Mouse (Mus musculus) liver, embryonic 11.5 days (tissue): ENCODE data around the gene Eif3l. TPM values are rescaled to one million over a fixed set of nuclear protein-coding genes. Genes with fewer than 3 reads are reported as not detected.
A peak's percentile ranks its signal among the peaks of the same experiment; 100 is the strongest.

Source experiments
- ATAC-seq: fragments of 200-750 bp; cut with Nextera tagmentation; replicated peaks from 2 replicates; pipeline ENCODE4 v1.8.0; 2017; ENCODE audit warnings: moderate number of reproducible peaks, mild to moderate bottlenecking, moderate TSS enrichment, moderate library complexity; ENCODE audit not compliant: low FRiP score
- DNase-seq: peaks from one replicate; pipeline ENCODE4 v3.0.0-alpha.2; 2017; ENCODE audit warnings: low spot score
- H3K27ac ChIP-seq: fragments of 300-500 bp; sonication (generic); 2 replicates; pipeline ENCODE4 v1.5.1; 2014; ENCODE audit warnings: mild to moderate bottlenecking, low read depth, low read length, control low read depth
- H3K27me3 ChIP-seq: fragments of 300-500 bp; sonication (generic); replicated peaks from 2 replicates; pipeline ENCODE4 v1.6.1; 2014; ENCODE audit warnings: low read length, mixed read lengths; ENCODE audit not compliant: control insufficient read depth, insufficient read depth
- H3K36me3 ChIP-seq: fragments of 300-500 bp; sonication (generic); 2 replicates; pipeline ENCODE4 v1.6.1; 2014; ENCODE audit warnings: mild to moderate bottlenecking, low read length, moderate library complexity, mixed read lengths; ENCODE audit not compliant: control insufficient read depth, insufficient read depth
- H3K4me1 ChIP-seq: fragments of 300-500 bp; sonication (generic); replicated peaks from 2 replicates; pipeline ENCODE4 v1.6.1; 2014; ENCODE audit warnings: low read length, mixed read lengths; ENCODE audit not compliant: control insufficient read depth, insufficient read depth
- H3K4me2 ChIP-seq: fragments of 300-500 bp; sonication (generic); 2 replicates; pipeline ENCODE4 v1.6.1; 2014; ENCODE audit warnings: mild to moderate bottlenecking, control low read depth, moderate library complexity
- H3K4me3 ChIP-seq: fragments of 300-500 bp; sonication (generic); 2 replicates; pipeline ENCODE4 v1.5.1; 2014; ENCODE audit warnings: low read depth, low read length, control low read depth
- H3K9ac ChIP-seq: fragments of 300-500 bp; sonication (generic); 2 replicates; pipeline ENCODE4 v1.6.1; 2014; ENCODE audit warnings: low read depth, low read length, control low read depth
- H3K9me3 ChIP-seq: fragments of 300-500 bp; sonication (generic); 2 replicates; pipeline ENCODE4 v1.6.1; 2016; ENCODE audit warnings: low read length, inconsistent platforms, mixed read lengths; ENCODE audit not compliant: control insufficient read depth
- WGBS: fragments of 180-500 bp; shearing (Covaris S2); extraction: QIAGEN DNeasy Blood & Tissue Kit; methylation state at CpG from one replicate; pipeline ENCODE4 v1.1.7; 2014; 5-methylcytosine and 5-hydroxymethylcytosine counted together
- polyA plus RNA-seq: library from polyadenylated mRNA; unstranded; fragments of >200 nt; fragmentation: Nextera tagmentation; extraction: Ambion mirVana; gene quantifications from 2 replicates; pipeline ENCODE4 v1.2.1, GENCODE M21; 2014

Eif3l gene
- polyA plus RNA-seq, result 257 and 291 TPM in 2 replicates

DNA sequence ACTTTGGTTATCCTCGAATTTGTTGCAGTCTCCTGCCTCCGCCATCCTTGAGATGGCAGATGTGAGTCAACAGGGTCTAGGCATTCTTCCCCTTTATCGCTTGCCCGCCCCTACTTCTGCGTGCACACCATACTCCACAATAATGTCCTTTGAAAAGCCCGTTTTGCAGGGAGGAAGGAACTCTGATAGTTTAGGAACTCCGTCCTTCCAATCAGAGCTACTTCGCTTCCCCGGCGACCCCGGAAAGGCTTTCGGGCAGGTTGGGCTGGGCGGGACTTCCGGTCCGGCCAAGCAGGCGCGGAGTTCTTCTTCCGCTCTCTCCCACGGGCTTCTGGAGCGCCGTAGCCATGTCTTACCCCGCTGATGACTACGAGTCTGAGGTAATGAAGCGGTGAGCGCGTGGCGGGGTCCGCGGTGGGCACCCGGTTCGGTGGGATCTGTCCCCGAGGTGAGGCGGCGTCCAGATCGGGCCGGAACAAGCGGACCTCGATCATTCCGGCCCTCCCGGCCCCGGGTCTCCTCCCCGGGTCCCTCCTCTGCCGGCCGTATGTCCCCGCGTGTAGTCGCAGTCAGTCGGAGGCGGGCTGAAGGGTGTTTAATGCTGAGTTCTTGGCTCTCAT is at the start of gene Eif3l:
Gene Eif3l, plus strand, starts transcription at position 267 of the 620 bp plus-strand sequence.
- H3K4me1 ChIP-seq, result peaks cover 18% of the 10 kb centered on the region
- WGBS, result under 1% methylated on average over 49 of the region's 49 CpGs
- ATAC-seq (peak; percentile 87), DNase-seq (peak; percentile 90)
- H3K4me2 ChIP-seq, result peak within 1 kb of the TSS; percentile 94
- H3K27me3 ChIP-seq, result no peaks in the 10 kb centered on the region
- no peaks in the 10 kb centered on the region for H3K9me3 ChIP-seq
- peak within 1 kb of the TSS; percentile 96 for H3K4me3 ChIP-seq
- H3K36me3 ChIP-seq, result peaks cover 36% of the 10 kb centered on the region
- H3K9ac ChIP-seq, result peak within 1 kb of the TSS; percentile 87
- peak within 1 kb of the TSS; percentile 64 for H3K27ac ChIP-seq

- ATAC-seq, result no peak
- H3K4me1 ChIP-seq, result peaks cover 26% of the 10 kb centered on the region
- no peaks in the 10 kb centered on the region for H3K9me3 ChIP-seq
- no peak for DNase-seq
- H3K27ac ChIP-seq, result peak overlapping the region; percentile 59; the same call in 1 of the 2 replicates
- no peak overlapping the region for H3K9ac ChIP-seq
- peak overlapping the region; percentile 34 for H3K4me2 ChIP-seq
- H3K36me3 ChIP-seq, result no peaks in the 10 kb centered on the region
- 13% methylated on average over 18 of the region's 18 CpGs for WGBS
- peaks cover 45% of the 10 kb centered on the region for H3K27me3 ChIP-seq
- 0 out of 2 replicates have a peak overlapping the region, but pooled peaks have one; percentile 10 for H3K4me3 ChIP-seq
These were observed 49.2 kb upstream of the Eif3l start for GRCm38 (mm10) chr15:79025687-79026308.

- Histone ChIP-seq H3K4me1 (peaks cover 32% of the 10 kb centered on the region), H3K27me3 (peaks cover 51% of the 10 kb centered on the region), H3K36me3 (no peaks in the 10 kb centered on the region), H3K9me3 (no peaks in the 10 kb centered on the region), H3K27ac (peak overlapping the region; percentile 92), H3K9ac (0 out of 2 replicates have a peak overlapping the region, but pooled peaks have one; percentile 7), H3K4me3 (peak overlapping the region; percentile 78), H3K4me2 (peak overlapping the region; percentile 99)
- ATAC-seq (no peak), DNase-seq (no peak)
- 50% methylated on average over 14 of the region's 14 CpGs for WGBS
These were observed 48.3 kb upstream of the Eif3l start for GRCm38 (mm10) chr15:79026511-79027290.

DNA sequence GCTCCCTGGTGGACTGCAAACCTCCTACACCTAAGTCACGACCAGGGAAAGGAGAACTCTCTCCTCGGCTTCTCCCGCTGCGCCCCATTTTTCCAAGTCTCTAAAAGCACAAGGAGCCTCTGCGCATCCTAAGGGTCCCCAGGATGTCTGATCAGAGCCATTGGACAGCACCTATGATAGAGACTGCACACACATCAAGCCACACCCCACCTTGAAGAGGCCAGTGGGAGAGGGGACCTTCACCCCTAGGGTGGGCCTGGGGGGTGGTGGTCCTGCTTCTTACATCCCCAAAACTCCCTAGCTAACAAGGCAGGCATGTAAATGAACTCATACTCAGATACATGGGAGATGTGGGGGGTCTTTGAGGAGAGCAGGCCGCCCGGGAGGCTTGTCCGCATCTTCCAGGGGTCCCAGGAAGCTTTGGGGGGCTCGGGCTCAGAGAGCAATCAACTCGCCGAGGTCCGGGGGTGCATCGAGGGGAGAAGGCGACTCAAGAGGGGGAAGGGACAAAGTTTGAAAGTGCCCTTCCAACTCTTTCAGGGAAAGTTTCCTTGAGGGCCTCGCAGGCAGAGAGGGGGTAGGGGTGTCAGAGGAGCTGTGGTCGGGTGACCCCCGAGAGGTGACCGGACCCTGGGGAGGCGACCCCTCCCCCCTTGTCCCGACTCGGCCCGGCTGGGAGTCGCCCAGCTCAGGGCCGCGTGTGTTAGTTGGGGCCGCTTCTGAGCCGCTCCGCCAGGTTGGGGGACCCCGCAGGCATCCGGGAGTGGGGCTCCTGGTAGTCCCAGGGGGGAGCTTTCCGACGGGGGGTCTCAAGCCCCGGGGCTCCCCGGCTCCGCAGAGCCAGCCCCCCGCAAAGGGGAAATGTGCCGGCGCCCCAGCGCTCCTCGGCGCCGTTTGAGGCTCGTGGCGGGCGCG is 47.4 kb upstream of the Eif3l start:
- peak overlapping the region; percentile 99 for H3K4me2 ChIP-seq
- H3K4me3 ChIP-seq, result peak overlapping the region; percentile 78
- WGBS, result 7% methylated on average over 41 of the region's 46 CpGs
- H3K4me1 ChIP-seq, result peaks cover 32% of the 10 kb centered on the region
- H3K9ac ChIP-seq, result peak overlapping the region; percentile 99
- H3K36me3 ChIP-seq, result no peaks in the 10 kb centered on the region
- 0 out of 2 replicates have a peak, but pooled peaks have one; percentile 13 for ATAC-seq
- peaks cover 55% of the 10 kb centered on the region for H3K27me3 ChIP-seq
- H3K9me3 ChIP-seq, result no peaks in the 10 kb centered on the region
- peak overlapping the region; percentile 92 for H3K27ac ChIP-seq
- DNase-seq, result peak; percentile 62

DNA sequence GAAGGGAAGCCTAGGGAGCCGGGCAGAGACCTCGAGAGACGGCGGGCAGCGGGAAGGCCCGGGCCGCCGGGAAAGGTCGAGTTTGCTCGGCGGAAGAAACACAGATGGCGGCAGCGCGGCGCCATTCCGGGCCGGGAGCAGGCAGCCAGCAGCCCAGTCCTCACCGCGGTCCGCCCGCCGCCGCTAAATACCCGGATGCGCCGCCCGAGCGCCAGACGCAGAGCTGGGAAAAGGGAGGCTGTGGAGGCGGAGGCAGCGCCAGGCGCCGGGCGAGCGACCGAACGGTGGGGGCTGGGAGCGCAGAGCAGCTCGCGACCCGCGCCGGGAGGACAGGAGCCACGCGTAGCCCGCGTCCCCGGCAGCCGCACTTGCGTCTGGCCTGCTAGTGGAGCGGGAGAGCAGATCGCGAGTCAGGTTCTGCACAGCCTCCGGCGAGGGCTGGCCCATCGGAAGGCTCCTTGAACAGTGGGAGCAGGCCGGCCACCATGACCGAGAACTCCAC is 46.7 kb upstream of the Eif3l start, which contains the start of gene H1f0:
Gene H1f0, plus strand, starts transcription at position 214 of the 502 bp plus-strand sequence.
- Histone ChIP-seq H3K4me1 (peaks cover 28% of the 10 kb centered on the region), H3K4me3 (peak within 1 kb of the TSS; percentile 78), H3K9ac (peak within 1 kb of the TSS; percentile 99), H3K27me3 (peaks cover 55% of the 10 kb centered on the region), H3K36me3 (no peaks in the 10 kb centered on the region), H3K27ac (peak within 1 kb of the TSS; percentile 92), H3K9me3 (no peaks in the 10 kb centered on the region), H3K4me2 (peak within 1 kb of the TSS; percentile 99)
- 1% methylated on average over 58 of the region's 58 CpGs for WGBS
- DNase-seq, result peak; percentile 94
- peak; percentile 78 for ATAC-seq

DNA sequence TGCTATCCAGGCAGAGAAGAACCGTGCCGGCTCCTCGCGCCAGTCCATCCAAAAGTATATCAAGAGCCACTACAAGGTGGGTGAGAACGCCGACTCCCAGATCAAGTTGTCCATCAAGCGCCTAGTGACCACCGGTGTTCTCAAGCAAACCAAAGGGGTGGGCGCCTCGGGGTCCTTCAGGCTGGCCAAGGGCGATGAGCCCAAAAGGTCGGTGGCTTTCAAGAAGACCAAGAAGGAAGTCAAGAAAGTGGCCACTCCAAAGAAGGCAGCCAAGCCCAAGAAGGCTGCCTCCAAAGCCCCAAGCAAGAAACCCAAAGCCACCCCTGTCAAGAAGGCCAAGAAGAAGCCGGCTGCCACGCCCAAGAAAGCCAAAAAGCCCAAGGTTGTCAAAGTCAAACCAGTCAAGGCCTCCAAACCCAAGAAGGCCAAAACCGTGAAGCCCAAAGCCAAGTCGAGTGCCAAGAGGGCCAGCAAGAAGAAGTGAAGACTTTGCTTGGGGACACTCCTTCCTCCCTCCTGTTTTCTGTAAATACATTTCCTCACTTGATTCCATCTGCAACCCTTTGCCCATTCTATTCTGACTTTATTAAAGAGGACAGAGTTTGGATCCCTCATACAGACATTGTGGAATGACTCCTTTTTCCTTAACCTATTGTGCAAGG is 46.0 kb upstream of the Eif3l start:
- DNase-seq (no peak), ATAC-seq (no peak)
- H3K4me3 ChIP-seq, result peak overlapping the region; percentile 78
- H3K27ac ChIP-seq, result peak overlapping the region; percentile 92; the same call in 1 of the 2 replicates
- H3K27me3 ChIP-seq, result peaks cover 55% of the 10 kb centered on the region
- WGBS, result 23% methylated on average over 16 of the region's 16 CpGs
- no peaks in the 10 kb centered on the region for H3K9me3 ChIP-seq
- H3K4me2 ChIP-seq, result peak overlapping the region; percentile 99
- H3K4me1 ChIP-seq, result peaks cover 28% of the 10 kb centered on the region
- no peaks in the 10 kb centered on the region for H3K36me3 ChIP-seq
- H3K9ac ChIP-seq, result peak overlapping the region; percentile 99

DNA sequence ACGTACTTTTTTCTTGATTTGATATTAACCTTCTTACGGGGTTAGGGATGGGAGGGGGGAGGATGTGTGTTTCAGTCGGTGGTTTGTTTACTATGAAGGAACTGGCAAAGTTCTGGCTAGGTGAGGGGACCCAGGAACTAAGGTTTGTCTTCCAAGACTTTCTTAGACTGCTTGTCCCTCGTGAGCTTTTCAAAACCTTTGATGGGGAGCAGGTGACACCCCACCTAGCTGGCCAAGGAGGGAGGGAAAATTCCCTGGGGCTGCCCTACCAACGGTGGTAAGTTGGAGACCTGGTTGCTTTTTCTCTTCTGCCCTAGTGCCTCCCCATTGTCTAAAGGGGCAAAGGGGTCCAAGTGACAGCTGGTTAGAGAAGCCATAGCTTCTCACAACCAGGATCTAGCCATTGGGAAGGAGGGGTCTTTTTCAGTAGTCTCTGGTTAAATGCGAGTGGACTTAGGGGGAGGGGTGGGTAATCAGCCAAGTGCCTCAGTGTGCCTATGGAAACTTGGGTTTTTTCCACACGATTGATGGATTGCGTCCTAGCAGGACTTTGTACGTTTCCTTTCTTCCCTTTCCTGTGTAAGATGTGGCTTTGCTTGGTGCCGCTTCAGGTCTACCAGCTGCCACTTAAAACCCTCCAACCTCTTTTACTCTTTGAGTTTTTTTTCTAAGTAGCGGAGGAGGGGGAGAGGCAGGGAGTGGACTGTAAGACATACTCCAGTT is 45.3 kb upstream of the Eif3l start:
- DNase-seq, result no peak
- Histone ChIP-seq H3K36me3 (no peaks in the 10 kb centered on the region), H3K9me3 (no peaks in the 10 kb centered on the region), H3K4me1 (peaks cover 28% of the 10 kb centered on the region), H3K4me2 (peak overlapping the region; percentile 99), H3K27ac (0 out of 2 replicates have a peak overlapping the region, but pooled peaks have one; percentile 32), H3K4me3 (peak overlapping the region; percentile 78), H3K27me3 (peaks cover 55% of the 10 kb centered on the region), H3K9ac (peak overlapping the region; percentile 99)
- 10% methylated on average over 11 of the region's 11 CpGs for WGBS
- ATAC-seq, result no peak
